ENCODE assay signal across 14 mouse cellular contexts in the genomic region with DNA sequence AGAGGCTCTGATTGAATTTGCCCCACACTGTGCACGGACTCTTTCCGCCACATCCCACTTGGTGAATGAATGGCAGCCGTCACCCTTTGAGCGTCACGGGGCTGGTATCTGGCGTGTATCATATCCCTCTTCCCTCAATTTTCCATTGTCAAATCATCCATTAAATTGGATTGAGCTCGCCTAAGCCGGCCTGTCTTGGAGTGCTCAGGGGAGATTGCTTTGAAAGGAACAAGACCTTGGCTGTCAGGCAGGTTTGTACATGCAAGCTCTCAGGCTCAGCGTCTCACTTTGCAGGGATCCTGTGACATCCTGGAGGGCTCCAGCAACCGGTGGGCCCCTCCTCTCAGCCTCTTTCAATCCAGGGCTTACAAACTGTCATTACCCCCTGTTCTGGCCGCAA.
DNase-seq lines count a peak whose midpoint lies in the region; ATAC-seq and TF ChIP-seq lines count a peak whose summit lies in the region.
"Had no signal": no experiment of that assay in that cellular context is flagged by ENCODE, and none has a peak within 500 bp of the region (broad histone marks: within the 10 kb centered on the region; RNA-seq: fewer than 3 reads in every experiment).

No protein-coding gene starts in this region.

- no peak overlapping the region for H3K4me2 ChIP-seq in hindbrain, postnatal 0 days (ENCODE audit: low read depth, low read length)
- peak overlapping the region; percentile 35 for H3K4me2 ChIP-seq in embryonic facial prominence, embryonic 14.5 days (ENCODE audit: low read depth, low read length)
- H3K4me2 ChIP-seq in midbrain, embryonic 14.5 days (ENCODE audit: low read length) = peak overlapping the region; percentile 36
- H3K4me2 ChIP-seq: liver, embryonic 15.5 days; stomach, embryonic 15.5 days had no signal

- H3K27me3 ChIP-seq in hindbrain, postnatal 0 days (ENCODE audit: insufficient read depth, low read length) = no peaks in the 10 kb centered on the region
- H3K27me3 ChIP-seq in hindbrain, embryonic 10.5 days (ENCODE audit: insufficient read depth, poor library complexity, severe bottlenecking) = peaks cover 24% of the 10 kb centered on the region; the same call in 1 of the 2 replicates
- no peaks in the 10 kb centered on the region; the same call in 1 of the 2 replicates for H3K27me3 ChIP-seq in embryonic facial prominence, embryonic 14.5 days (replicated peaks; ENCODE audit: control insufficient read depth, insufficient read depth, low read length)
- no peaks in the 10 kb centered on the region; the same call in 1 of the 2 replicates for H3K27me3 ChIP-seq in midbrain, embryonic 14.5 days (ENCODE audit: control insufficient read depth, insufficient read depth, low read length)
- H3K27me3 ChIP-seq: liver, embryonic 15.5 days; megakaryocyte, embryonic 14.5 days; stomach, embryonic 15.5 days had no signal

- no peak for TF ChIP-seq CTCF in hindbrain, postnatal 0 days (IDR thresholded peaks at IDR 0.05; ENCODE audit: low read depth)
- TF ChIP-seq CTCF in left cerebral cortex, adult 2 months (IDR thresholded peaks at IDR 0.05) = no peak

- no peak overlapping the region for H3K9ac ChIP-seq in hindbrain, postnatal 0 days (replicated peaks; ENCODE audit: low read length)
- no peak overlapping the region for H3K9ac ChIP-seq in embryonic facial prominence, embryonic 14.5 days (ENCODE audit: low read depth, low read length)
- no peak overlapping the region for H3K9ac ChIP-seq in midbrain, embryonic 14.5 days (replicated peaks; ENCODE audit: low read length)
- H3K9ac ChIP-seq: liver, embryonic 15.5 days; stomach, embryonic 15.5 days had no signal

- WGBS in hindbrain, postnatal 0 days = 47% methylated on average over 11 of the region's 11 CpGs
- 53% methylated on average over 11 of the region's 11 CpGs for WGBS in hindbrain, embryonic 10.5 days
- WGBS in embryonic facial prominence, embryonic 14.5 days = 34% methylated on average over 11 of the region's 11 CpGs
- WGBS in midbrain, embryonic 14.5 days = 7% methylated on average over 11 of the region's 11 CpGs

- peak; percentile 3 to 6 for DNase-seq in cerebellum, postnatal 10 days
- no peak for DNase-seq in cerebellum, adult 18-20 months
- peak; percentile 9 for DNase-seq in hindbrain, postnatal 0 days (ENCODE audit: low spot score)
- DNase-seq in hindbrain, embryonic 10.5 days (ENCODE audit: low spot score) = no peak
- peak; percentile 82 for DNase-seq in embryonic facial prominence, embryonic 14.5 days (ENCODE audit: low spot score)
- DNase-seq in midbrain, embryonic 14.5 days = peak; percentile 70
- no peak for DNase-seq in left cerebral cortex, adult 2 months (ENCODE audit: extremely low spot score in 1 of 2, low spot score in 2 of 2)
- no peak for DNase-seq in urinary bladder, adult 2 months (ENCODE audit: low spot score)
- DNase-seq: gastrocnemius, postnatal 10 days; left cerebral cortex, postnatal 4 days; right cerebral cortex, postnatal 25 days had no signal

- H3K4me1 ChIP-seq in hindbrain, postnatal 0 days (ENCODE audit: insufficient read depth, low read length) = 0 out of 2 replicates have a peak, but pooled peaks cover 4% of the 10 kb centered on the region
- H3K4me1 ChIP-seq in hindbrain, embryonic 10.5 days (replicated peaks) = 0 out of 2 replicates have a peak, but pooled peaks cover 5% of the 10 kb centered on the region
- H3K4me1 ChIP-seq in embryonic facial prominence, embryonic 14.5 days (ENCODE audit: control insufficient read depth, insufficient read depth, low read length) = 0 out of 2 replicates have a peak, but pooled peaks cover 7% of the 10 kb centered on the region
- H3K4me1 ChIP-seq in midbrain, embryonic 14.5 days (ENCODE audit: control insufficient read depth, insufficient read depth, low read length) = peaks cover 6% of the 10 kb centered on the region; the same call in 1 of the 2 replicates
- H3K4me1 ChIP-seq: liver, embryonic 15.5 days; megakaryocyte, embryonic 14.5 days; stomach, embryonic 15.5 days had no signal

- H3K9me3 ChIP-seq in hindbrain, postnatal 0 days (ENCODE audit: low read length) = no peaks in the 10 kb centered on the region
- no peaks in the 10 kb centered on the region for H3K9me3 ChIP-seq in hindbrain, embryonic 10.5 days
- H3K9me3 ChIP-seq in embryonic facial prominence, embryonic 14.5 days (ENCODE audit: control insufficient read depth, low read length) = no peaks in the 10 kb centered on the region
- H3K9me3 ChIP-seq in midbrain, embryonic 14.5 days (ENCODE audit: control insufficient read depth, low read length) = no peaks in the 10 kb centered on the region
- H3K9me3 ChIP-seq: liver, embryonic 15.5 days; stomach, embryonic 15.5 days had no signal

- intact Hi-C loops in left cerebral cortex, adult 2 months (cut with DNase I) = no loop called here

- no peak overlapping the region for H3K4me3 ChIP-seq in hindbrain, postnatal 0 days (ENCODE audit: low read length)
- no peak overlapping the region for H3K4me3 ChIP-seq in hindbrain, embryonic 10.5 days
- no peak overlapping the region for H3K4me3 ChIP-seq in embryonic facial prominence, embryonic 14.5 days (ENCODE audit: low read depth, low read length)
- no peak overlapping the region for H3K4me3 ChIP-seq in midbrain, embryonic 14.5 days (replicated peaks; ENCODE audit: low read depth, low read length)
- H3K4me3 ChIP-seq in left cerebral cortex, adult 2 months = no peak overlapping the region
- H3K4me3 ChIP-seq: liver, embryonic 15.5 days; megakaryocyte, embryonic 14.5 days; stomach, embryonic 15.5 days had no signal

- H3K36me3 ChIP-seq in hindbrain, postnatal 0 days (ENCODE audit: insufficient read depth, low read length) = no peaks in the 10 kb centered on the region
- no peaks in the 10 kb centered on the region for H3K36me3 ChIP-seq in hindbrain, embryonic 10.5 days
- no peaks in the 10 kb centered on the region for H3K36me3 ChIP-seq in embryonic facial prominence, embryonic 14.5 days (ENCODE audit: control insufficient read depth, insufficient read depth, low read length)
- no peaks in the 10 kb centered on the region for H3K36me3 ChIP-seq in midbrain, embryonic 14.5 days (ENCODE audit: control insufficient read depth, insufficient read depth, low read length)
- H3K36me3 ChIP-seq: liver, embryonic 15.5 days; stomach, embryonic 15.5 days had no signal

- peak; percentile 21; the same call in 1 of the 2 replicates for ATAC-seq in hindbrain, postnatal 0 days
- peak; percentile 94 for ATAC-seq in embryonic facial prominence, embryonic 14.5 days (ENCODE audit: low read depth)
- ATAC-seq in midbrain, embryonic 14.5 days (ENCODE audit: low FRiP score, low TSS enrichment) = peak; percentile 62; the same call in 1 of the 2 replicates

- no peak overlapping the region for H3K27ac ChIP-seq in hindbrain, postnatal 0 days
- H3K27ac ChIP-seq in hindbrain, embryonic 10.5 days = no peak overlapping the region
- no peak overlapping the region for H3K27ac ChIP-seq in embryonic facial prominence, embryonic 14.5 days (replicated peaks; ENCODE audit: low read depth, low read length)
- no peak overlapping the region for H3K27ac ChIP-seq in midbrain, embryonic 14.5 days (replicated peaks; ENCODE audit: low read depth, low read length)
- H3K27ac ChIP-seq in left cerebral cortex, adult 2 months = no peak overlapping the region
- H3K27ac ChIP-seq: liver, embryonic 15.5 days; stomach, embryonic 15.5 days had no signal

Comparison
In these comparisons a context has a peak if more than half of its experiments do, and no peak if none do; other contexts are left out.
1. DNase-seq: peak in cerebellum, postnatal 10 days (2 of 2), hindbrain, postnatal 0 days (single experiment), embryonic facial prominence, embryonic 14.5 days (single experiment) and midbrain, embryonic 14.5 days (single experiment); none in cerebellum, adult 18-20 months (0 of 2), hindbrain, embryonic 10.5 days (single experiment), left cerebral cortex, adult 2 months (0 of 2) and urinary bladder, adult 2 months (single experiment).
2. ATAC-seq: peak in every context shown above with its lines; median percentile 94 in embryonic facial prominence, embryonic 14.5 days; 62 in midbrain, embryonic 14.5 days; 21 in hindbrain, postnatal 0 days.